Mouse (Mus musculus): ENCODE data around the gene Kcng1. TPM values are rescaled to one million over a fixed set of nuclear protein-coding genes. Genes with fewer than 3 reads are reported as not detected.
A peak's percentile ranks its signal among the peaks of the same experiment; 100 is the strongest.

The Kcng1 gene
- total RNA-seq, 2 experiments from 2014 or later: 36.3 to 39.0 TPM

- no peak for DNase-seq
Observed at GRCm38 (mm10) chr2:168259046-168259445, 22.5 kb downstream of the Kcng1 start.

- no peak for DNase-seq
Observed at GRCm38 (mm10) chr2:168257188-168257587, 24.3 kb downstream of the Kcng1 start.

GRCm38 (mm10) chr2:168256506-168256905 is 25.0 kb downstream of the Kcng1 start:
- no peak for DNase-seq

GRCm38 (mm10) chr2:168253822-168254221 is 27.7 kb downstream of the Kcng1 start:
- no peak for DNase-seq

- no peak for DNase-seq
Observed at GRCm38 (mm10) chr2:168252639-168253292, 28.8 kb downstream of the Kcng1 start.

GRCm38 (mm10) chr2:168250270-168250669 is 31.3 kb downstream of the Kcng1 start:
- DNase-seq: peak; percentile 71 to 81

- DNase-seq: no peak
Observed at GRCm38 (mm10) chr2:168248856-168249245, 32.7 kb downstream of the Kcng1 start.

- no peak for DNase-seq
Observed at GRCm38 (mm10) chr2:168248167-168248855, 33.2 kb downstream of the Kcng1 start.

- no peak for DNase-seq
Observed at GRCm38 (mm10) chr2:168245571-168245970, 36.0 kb downstream of the Kcng1 start.

GRCm38 (mm10) chr2:168243278-168243677 is 38.3 kb downstream of the Kcng1 start:
- DNase-seq: no peak

- DNase-seq: no peak
Observed at GRCm38 (mm10) chr2:168242841-168243240, 38.7 kb downstream of the Kcng1 start.

GRCm38 (mm10) chr2:168238335-168238734 is 43.2 kb downstream of the Kcng1 start:
- no peak for DNase-seq

GRCm38 (mm10) chr2:168233286-168233685 is 48.2 kb downstream of the Kcng1 start:
- no peak for DNase-seq

GRCm38 (mm10) chr2:168231471-168231829 is 50.1 kb downstream of the Kcng1 start:
- DNase-seq: no peak

- peak in 1 of 2 experiments; percentile 29 for DNase-seq
Observed at GRCm38 (mm10) chr2:168230773-168231470, 50.6 kb downstream of the Kcng1 start.

GRCm38 (mm10) chr2:168230026-168230728 is 51.4 kb downstream of the Kcng1 start, which contains the start of the genes Gm20716, Dpm1 and Mocs3:
TSS of gene Gm20716 (minus strand) at chr2:168230364.
TSS of gene Dpm1 (minus strand) at chr2:168230591.
TSS of gene Mocs3 (plus strand) at chr2:168230622.
- peak; percentile 91 to 93 for DNase-seq

- DNase-seq: peak; percentile 56 to 63
Observed at GRCm38 (mm10) chr2:168229116-168230025, 52.2 kb downstream of the Kcng1 start.

GRCm38 (mm10) chr2:168223326-168223725 is 58.2 kb downstream of the Kcng1 start:
- no peak for DNase-seq

GRCm38 (mm10) chr2:168213788-168214397 is 67.6 kb downstream of the Kcng1 start:
- no peak for DNase-seq
